Mouse (Mus musculus): ENCODE measurements at regions not wholly inside any gene's neighbourhood (a gene's known extent, or its start where the extent isn't known, plus 50 kb on each side); places are given as distances from the start of the nearest gene placed in this dataset.

DNA sequence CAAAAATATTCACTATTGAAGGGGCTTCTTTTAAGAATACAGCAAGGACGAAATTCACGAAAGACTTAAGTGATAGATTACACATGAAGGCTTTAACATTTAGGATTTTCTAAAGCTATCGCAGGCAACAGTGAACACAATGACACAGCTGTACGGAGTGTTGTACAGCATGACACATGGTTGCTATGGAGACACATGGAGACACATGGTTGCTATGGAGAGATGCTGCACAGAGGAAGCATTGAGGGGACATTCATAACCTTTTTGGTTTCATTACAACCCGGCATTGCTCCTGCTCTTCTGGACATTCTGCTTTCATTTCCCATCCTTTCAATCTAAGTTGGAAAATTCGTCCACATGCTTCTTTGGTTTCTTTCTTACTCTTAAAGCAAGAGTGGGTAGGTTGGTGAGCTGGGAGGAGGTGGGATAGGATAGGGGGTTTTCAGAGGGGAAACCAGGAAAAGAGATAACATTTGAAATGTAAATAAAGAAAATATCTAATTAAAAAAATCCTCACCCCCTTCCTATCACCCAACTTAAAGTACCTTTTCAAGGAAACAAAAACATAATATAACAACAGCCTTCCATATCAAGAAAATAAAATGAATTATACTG is 307.2 kb downstream of the Crisp4 start:
- ATAC-seq (ENCODE audit: low FRiP score, low read depth), result peak; percentile 97
- Histone ChIP-seq H3K27ac (no peak overlapping the region), H3K4me2 (replicated peaks) (peak overlapping the region; percentile 38), H3K9me3 (no peaks in the 10 kb centered on the region), H3K4me1 (no peaks in the 10 kb centered on the region), H3K4me3 (no peak overlapping the region), H3K9ac (no peak overlapping the region), H3K27me3 (replicated peaks) (no peaks in the 10 kb centered on the region), H3K36me3 (no peaks in the 10 kb centered on the region)
- 31% methylated on average over 6 of the region's 6 CpGs for WGBS

DNA sequence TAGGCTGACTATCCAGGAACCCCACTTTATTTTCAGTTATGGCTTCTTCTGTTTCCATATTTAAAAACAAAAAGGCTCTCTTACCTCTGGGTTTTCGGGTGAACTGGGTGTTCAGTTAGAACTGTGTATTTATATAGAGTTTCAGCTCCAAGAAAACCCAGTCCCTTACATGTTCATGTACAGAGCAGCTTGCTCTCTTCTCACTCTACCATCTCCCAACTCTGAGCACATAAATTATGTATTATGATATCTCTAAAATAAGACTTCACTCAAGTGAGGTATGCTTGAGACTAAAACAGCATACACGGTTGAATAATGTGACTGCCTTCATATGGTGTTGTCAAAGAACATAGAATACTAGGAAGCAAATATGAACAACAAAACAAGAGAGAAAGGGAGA is 319.8 kb downstream of the Crisp4 start:
- Histone ChIP-seq H3K36me3 (no peaks in the 10 kb centered on the region), H3K9ac (no peak overlapping the region), H3K4me1 (no peaks in the 10 kb centered on the region), H3K9me3 (no peaks in the 10 kb centered on the region), H3K4me3 (no peak overlapping the region), H3K4me2 (replicated peaks) (no peak overlapping the region), H3K27ac (no peak overlapping the region), H3K27me3 (replicated peaks) (no peaks in the 10 kb centered on the region)
- WGBS, result 89% methylated on average over 2 of the region's 2 CpGs
- no peak for ATAC-seq (ENCODE audit: low FRiP score, low read depth)

All from neural tube, embryonic 12.5 days (tissue).